Mouse (Mus musculus): ENCODE results near the gene Hpca.
A peak's percentile ranks its signal among the peaks of the same experiment; 100 is the strongest.

Gene Hpca

GRCm38 (mm10) chr4:129125736-129126451 lies 4.1 kb upstream of the Hpca start:
- H3K36me3 ChIP-seq (ENCODE audit: control insufficient read depth, insufficient read depth, low read length, poor library complexity, severe bottlenecking), result no peaks in the 10 kb centered on the region
- H3K27me3 ChIP-seq (ENCODE audit: control insufficient read depth, insufficient read depth, low read length, poor library complexity, severe bottlenecking), result no peaks in the 10 kb centered on the region; the same call in none of the 2 replicates

GRCm38 (mm10) chr4:129124652-129125146 lies 2.9 kb upstream of the Hpca start:
- no peak for DNase-seq (ENCODE audit: low read depth, low spot score)
- Histone ChIP-seq H3K36me3 (ENCODE audit: control insufficient read depth, insufficient read depth, low read length, poor library complexity, severe bottlenecking) (no peaks in the 10 kb centered on the region), H3K27me3 (ENCODE audit: control insufficient read depth, insufficient read depth, low read length, poor library complexity, severe bottlenecking) (no peaks in the 10 kb centered on the region; the same call in none of the 2 replicates)

More at GRCm38 (mm10) chr4:129125736-129126451, 4.1 kb upstream of the Hpca start:
- DNase-seq (ENCODE audit: low read depth, low spot score), result no peak

DNA sequence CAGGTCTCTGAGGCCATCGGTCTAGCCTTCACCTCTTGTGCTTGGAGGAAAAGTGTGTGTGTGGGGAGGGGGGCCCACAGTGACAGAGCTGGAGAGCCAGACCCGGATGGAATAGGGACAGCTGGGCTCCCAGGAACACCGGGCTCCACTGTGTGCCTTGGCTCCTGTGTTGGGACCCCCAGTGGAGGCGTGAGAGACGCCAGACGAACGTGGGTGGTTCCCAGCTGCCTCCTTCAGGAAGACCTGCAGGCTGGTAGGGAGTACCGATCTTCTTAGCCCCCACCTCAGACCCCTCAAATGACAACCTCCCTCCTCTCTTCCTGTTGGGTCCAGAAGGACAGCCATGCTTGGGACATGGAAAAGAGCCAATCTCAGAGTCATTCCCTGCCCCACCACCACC lies 883 bp upstream of the Hpca start:
- no peaks in the 10 kb centered on the region for H3K36me3 ChIP-seq (ENCODE audit: control insufficient read depth, insufficient read depth, low read length, poor library complexity, severe bottlenecking)
- H3K27me3 ChIP-seq (ENCODE audit: control insufficient read depth, insufficient read depth, low read length, poor library complexity, severe bottlenecking), result no peaks in the 10 kb centered on the region; the same call in 1 of the 2 replicates
- no peak for DNase-seq (ENCODE audit: low read depth, low spot score)

GRCm38 (mm10) chr4:129122107-129122506 lies 271 bp upstream of the Hpca start:
- no peaks in the 10 kb centered on the region; the same call in 1 of the 2 replicates for H3K27me3 ChIP-seq (ENCODE audit: control insufficient read depth, insufficient read depth, low read length, poor library complexity, severe bottlenecking)
- no peaks in the 10 kb centered on the region for H3K36me3 ChIP-seq (ENCODE audit: control insufficient read depth, insufficient read depth, low read length, poor library complexity, severe bottlenecking)
- DNase-seq (ENCODE audit: low read depth, low spot score), result no peak

DNA sequence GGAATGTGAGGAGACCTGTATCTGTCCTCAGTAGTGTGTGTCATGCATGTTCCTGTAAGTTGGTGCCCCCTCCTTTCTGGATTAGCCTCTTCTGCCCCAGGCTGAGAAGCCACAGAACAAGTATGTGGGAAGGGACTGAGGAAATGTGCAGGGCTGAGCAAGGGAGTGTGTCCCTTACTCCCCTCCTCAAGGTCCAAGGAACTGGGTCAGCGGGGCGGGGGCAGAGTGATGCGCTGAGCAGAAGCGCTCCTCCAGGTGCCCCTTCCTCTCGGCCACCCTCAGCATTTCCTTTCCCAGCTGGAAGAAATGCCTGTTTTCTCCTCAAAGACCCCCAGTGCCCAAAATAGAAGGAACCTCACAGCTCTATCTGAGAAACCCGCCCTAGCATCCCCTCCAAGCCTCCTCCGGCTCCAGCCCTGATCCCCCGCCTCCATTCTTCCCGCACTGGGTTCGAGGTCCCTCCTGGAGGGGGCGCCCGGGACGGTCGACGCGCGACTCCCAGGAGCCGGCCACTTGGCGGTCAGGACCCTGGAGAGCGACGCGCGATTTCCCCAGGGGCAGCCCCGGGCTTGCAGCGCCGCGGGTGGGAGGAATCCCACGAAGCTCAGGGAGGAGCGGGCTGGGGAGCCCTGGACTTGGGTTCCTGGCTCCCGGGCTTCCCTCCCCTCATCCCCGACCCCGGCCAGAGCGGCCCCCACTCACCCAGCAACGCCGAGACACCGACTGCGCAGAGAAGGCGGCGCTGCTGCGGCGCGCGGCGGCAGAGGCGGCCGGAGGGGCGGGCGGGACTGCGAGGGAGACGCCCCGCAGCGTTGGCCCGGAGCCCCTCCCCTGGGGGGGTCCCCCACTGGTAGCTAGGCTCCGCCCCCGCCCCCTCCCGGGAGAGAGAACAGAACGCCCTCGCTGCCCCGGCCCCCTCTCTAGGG lies 1.1 kb downstream of the Hpca start:
- DNase-seq (ENCODE audit: low read depth, low spot score), result peak; percentile 73
- Histone ChIP-seq H3K36me3 (ENCODE audit: control insufficient read depth, insufficient read depth, low read length, poor library complexity, severe bottlenecking) (no peaks in the 10 kb centered on the region), H3K27me3 (ENCODE audit: control insufficient read depth, insufficient read depth, low read length, poor library complexity, severe bottlenecking) (no peaks in the 10 kb centered on the region; the same call in 1 of the 2 replicates)

- DNase-seq (ENCODE audit: low read depth, low spot score), result no peak
- Histone ChIP-seq H3K27me3 (ENCODE audit: control insufficient read depth, insufficient read depth, low read length, poor library complexity, severe bottlenecking) (no peaks in the 10 kb centered on the region), H3K36me3 (ENCODE audit: control insufficient read depth, insufficient read depth, low read length, poor library complexity, severe bottlenecking) (no peaks in the 10 kb centered on the region)
These were observed 2.1 kb downstream of the Hpca start for GRCm38 (mm10) chr4:129119708-129120107.

- DNase-seq (ENCODE audit: low read depth, low spot score), result no peak
- Histone ChIP-seq H3K36me3 (ENCODE audit: control insufficient read depth, insufficient read depth, low read length, poor library complexity, severe bottlenecking) (no peaks in the 10 kb centered on the region), H3K27me3 (ENCODE audit: control insufficient read depth, insufficient read depth, low read length, poor library complexity, severe bottlenecking) (no peaks in the 10 kb centered on the region)
These were observed 3.9 kb downstream of the Hpca start for GRCm38 (mm10) chr4:129117720-129118510.

GRCm38 (mm10) chr4:129116703-129117102 lies 5.1 kb downstream of the Hpca start:
- no peaks in the 10 kb centered on the region for H3K36me3 ChIP-seq (ENCODE audit: control insufficient read depth, insufficient read depth, low read length, poor library complexity, severe bottlenecking)

GRCm38 (mm10) chr4:129113083-129113988 lies 8.5 kb downstream of the Hpca start:
- H3K27me3 ChIP-seq (ENCODE audit: control insufficient read depth, insufficient read depth, low read length, poor library complexity, severe bottlenecking), result no peaks in the 10 kb centered on the region
- peak; percentile 60 for DNase-seq (ENCODE audit: low read depth, low spot score)
- H3K36me3 ChIP-seq (ENCODE audit: control insufficient read depth, insufficient read depth, low read length, poor library complexity, severe bottlenecking), result no peaks in the 10 kb centered on the region

More at GRCm38 (mm10) chr4:129116703-129117102, 5.1 kb downstream of the Hpca start:
- no peak for DNase-seq (ENCODE audit: low read depth, low spot score)
- no peaks in the 10 kb centered on the region for H3K27me3 ChIP-seq (ENCODE audit: control insufficient read depth, insufficient read depth, low read length, poor library complexity, severe bottlenecking)

DNA sequence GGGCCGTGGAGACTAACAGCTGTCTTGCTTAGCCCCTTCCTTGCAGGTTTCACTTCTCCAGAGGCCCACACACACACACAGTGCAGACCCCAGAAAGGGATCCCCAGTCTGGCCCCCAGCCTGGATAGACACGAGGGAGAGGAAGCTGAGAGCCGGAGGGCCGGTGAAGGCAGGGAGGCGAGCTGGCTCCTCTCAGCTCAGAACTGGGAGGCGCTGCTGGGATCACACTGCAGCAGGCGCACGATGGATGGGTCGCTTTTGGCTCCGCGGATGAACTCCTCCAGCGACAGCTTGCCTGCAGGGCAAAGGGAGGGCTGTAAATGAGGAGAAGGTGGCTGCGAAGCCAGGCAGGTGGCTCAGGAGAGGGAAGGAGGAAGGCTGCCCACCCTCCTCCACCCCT lies 9.6 kb downstream of the Hpca start:
- no peak for DNase-seq (ENCODE audit: low read depth, low spot score)
- H3K27me3 ChIP-seq (ENCODE audit: control insufficient read depth, insufficient read depth, low read length, poor library complexity, severe bottlenecking), result no peaks in the 10 kb centered on the region
- no peaks in the 10 kb centered on the region for H3K36me3 ChIP-seq (ENCODE audit: control insufficient read depth, insufficient read depth, low read length, poor library complexity, severe bottlenecking)

DNA sequence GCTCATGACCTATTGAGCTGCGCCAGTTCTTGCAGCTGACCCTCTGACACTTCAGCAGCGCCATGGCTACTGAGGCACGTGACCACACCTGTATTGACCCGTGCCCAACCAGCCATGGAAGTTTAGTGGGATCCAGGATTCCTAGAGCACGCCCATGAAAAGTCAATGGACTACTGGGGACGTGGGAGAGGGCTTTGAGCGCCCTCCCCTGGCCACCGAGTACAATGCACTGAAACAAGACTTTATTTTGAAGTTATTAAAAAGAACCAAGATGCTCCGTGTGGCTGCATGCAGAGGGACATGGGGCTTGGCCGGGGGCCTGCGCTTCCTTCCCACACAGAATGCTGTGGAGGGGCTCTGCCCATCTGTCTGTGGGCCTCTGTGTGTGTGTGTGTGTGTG lies 10.5 kb downstream of the Hpca start:
- Histone ChIP-seq H3K27me3 (ENCODE audit: control insufficient read depth, insufficient read depth, low read length, poor library complexity, severe bottlenecking) (no peaks in the 10 kb centered on the region), H3K36me3 (ENCODE audit: control insufficient read depth, insufficient read depth, low read length, poor library complexity, severe bottlenecking) (no peaks in the 10 kb centered on the region)
- DNase-seq (ENCODE audit: low read depth, low spot score), result no peak

GRCm38 (mm10) chr4:129110804-129111203 lies 11.0 kb downstream of the Hpca start:
- DNase-seq (ENCODE audit: low read depth, low spot score), result no peak
- Histone ChIP-seq H3K27me3 (ENCODE audit: control insufficient read depth, insufficient read depth, low read length, poor library complexity, severe bottlenecking) (no peaks in the 10 kb centered on the region), H3K36me3 (ENCODE audit: control insufficient read depth, insufficient read depth, low read length, poor library complexity, severe bottlenecking) (no peaks in the 10 kb centered on the region)

DNA sequence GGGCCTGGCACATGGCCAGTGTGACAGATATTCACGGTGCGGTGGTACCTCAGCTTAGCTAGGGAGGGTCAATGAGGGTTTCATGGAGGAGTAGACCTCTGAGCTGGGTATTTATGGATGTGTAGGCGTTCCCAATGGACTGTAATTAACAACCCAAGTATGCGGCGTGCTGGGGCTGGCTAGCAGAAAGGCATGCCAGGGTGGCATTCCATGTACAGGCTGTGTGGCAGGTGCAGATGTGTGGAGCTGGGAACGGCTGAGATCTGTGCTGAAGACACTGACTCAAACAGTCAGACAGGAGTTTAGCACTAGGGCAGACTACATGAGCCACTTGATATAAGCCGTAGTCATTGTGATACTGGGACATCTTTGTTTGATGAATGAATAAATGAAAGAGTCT lies 13.2 kb downstream of the Hpca start:
- Histone ChIP-seq H3K36me3 (ENCODE audit: control insufficient read depth, insufficient read depth, low read length, poor library complexity, severe bottlenecking) (no peaks in the 10 kb centered on the region), H3K27me3 (ENCODE audit: control insufficient read depth, insufficient read depth, low read length, poor library complexity, severe bottlenecking) (no peaks in the 10 kb centered on the region; the same call in 1 of the 2 replicates)
- no peak for DNase-seq (ENCODE audit: low read depth, low spot score)

Data from splenic B cell, adult 2 months (primary cell).